Mouse (Mus musculus) heart, postnatal 0 days (tissue): ENCODE results near the gene Mgat1.

ENCODE experiments used
- CTCF ChIP-seq: IDR thresholded peaks from 2 replicates; pipeline ENCODE4 v1.5.1; 2016; ENCODE audit warnings: antibody characterized with exemption, control low read depth, low read depth
- EP300 ChIP-seq: IDR thresholded peaks from 2 replicates; pipeline ENCODE4 v1.6.1; 2016; ENCODE audit warnings: antibody characterized with exemption, low read depth

GRCm38 (mm10) chr11:49263149-49263548 lies 19.2 kb downstream of the Mgat1 start:
- no peak for TF ChIP-seq CTCF
- no peak for TF ChIP-seq EP300
